Mouse (Mus musculus): ENCODE data around the gene Sumf1. TPM values are rescaled to one million over a fixed set of nuclear protein-coding genes. Genes with fewer than 3 reads are reported as not detected.

Gene Sumf1
- polyA plus RNA-seq, 1 experiment: 16.6 TPM

GRCm38 (mm10) chr6:108225027-108225426 lies 39.6 kb upstream of the Sumf1 start:
- H3K36me3 ChIP-seq (replicated peaks; ENCODE audit: low read length): peaks cover 32% of the 10 kb centered on the region
- H3K9me3 ChIP-seq: no peaks in the 10 kb centered on the region
- H3K27me3 ChIP-seq (replicated peaks): no peaks in the 10 kb centered on the region
- TF ChIP-seq FLI1 (IDR thresholded peaks at IDR 0.05; ENCODE audit: low read length): no peak
- no peak for TF ChIP-seq GATA1 (IDR thresholded peaks at IDR 0.05; ENCODE audit: borderline replicate concordance, low read length)
- no peak overlapping the region for H3K4me3 ChIP-seq (replicated peaks)
- H3K4me1 ChIP-seq: peaks cover 69% of the 10 kb centered on the region

- H3K4me1 ChIP-seq: peaks cover 72% of the 10 kb centered on the region
- H3K27me3 ChIP-seq (replicated peaks): no peaks in the 10 kb centered on the region
- TF ChIP-seq FLI1 (IDR thresholded peaks at IDR 0.05; ENCODE audit: low read length) (no peak), GATA1 (IDR thresholded peaks at IDR 0.05; ENCODE audit: borderline replicate concordance, low read length) (no peak)
- no peak overlapping the region for H3K4me3 ChIP-seq (replicated peaks)
- no peaks in the 10 kb centered on the region for H3K9me3 ChIP-seq
- H3K36me3 ChIP-seq (replicated peaks; ENCODE audit: low read length): peaks cover 36% of the 10 kb centered on the region
Observed at GRCm38 (mm10) chr6:108224361-108224760, 39.0 kb upstream of the Sumf1 start.

DNA sequence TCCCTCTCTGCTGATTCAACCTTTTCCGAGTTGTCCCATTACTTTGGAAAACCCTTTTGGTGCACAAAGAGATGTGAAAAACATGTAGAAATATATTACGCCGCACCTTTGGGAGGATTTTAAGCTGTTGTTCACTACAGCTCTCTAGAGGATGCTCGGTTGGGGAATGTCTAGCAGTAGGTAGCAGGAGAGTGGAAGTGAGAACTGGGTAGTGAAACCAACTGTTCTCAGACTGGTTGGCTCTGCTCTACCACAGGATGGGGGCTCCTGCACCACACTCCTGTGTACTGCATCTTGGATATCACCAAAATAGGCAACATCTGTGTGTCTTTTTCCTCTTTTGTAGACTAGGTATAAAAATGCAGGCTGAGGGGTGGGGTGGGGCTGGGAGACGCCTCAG lies 37.5 kb upstream of the Sumf1 start:
- peaks cover 46% of the 10 kb centered on the region for H3K36me3 ChIP-seq (replicated peaks; ENCODE audit: low read length)
- TF ChIP-seq GATA1 (IDR thresholded peaks at IDR 0.05; ENCODE audit: borderline replicate concordance, low read length) (no peak), FLI1 (IDR thresholded peaks at IDR 0.05; ENCODE audit: low read length) (no peak)
- no peaks in the 10 kb centered on the region for H3K9me3 ChIP-seq
- H3K4me1 ChIP-seq: peaks cover 65% of the 10 kb centered on the region
- no peak overlapping the region for H3K4me3 ChIP-seq (replicated peaks)
- no peaks in the 10 kb centered on the region for H3K27me3 ChIP-seq (replicated peaks)

DNA sequence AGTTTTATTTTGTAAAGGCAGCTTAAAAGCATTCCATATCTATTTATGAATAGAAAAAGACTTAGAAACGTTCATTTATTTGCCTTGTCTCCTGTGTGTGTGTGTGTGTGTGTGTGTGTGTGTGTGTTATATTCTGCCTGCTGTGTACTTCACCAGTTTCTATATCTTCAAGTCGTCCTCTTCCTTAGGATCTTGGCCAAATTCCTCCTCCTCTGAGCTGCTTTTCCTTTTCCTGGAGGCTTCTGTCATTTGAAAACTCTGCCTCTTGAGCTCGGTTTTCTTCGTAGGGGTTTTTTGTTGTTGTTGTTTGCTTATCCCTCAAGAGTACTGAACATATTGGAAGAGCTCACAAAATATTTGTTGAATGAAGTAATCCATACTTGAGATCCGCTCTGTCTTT lies 37.1 kb upstream of the Sumf1 start:
- H3K9me3 ChIP-seq: no peaks in the 10 kb centered on the region
- TF ChIP-seq GATA1 (IDR thresholded peaks at IDR 0.05; ENCODE audit: borderline replicate concordance, low read length): no peak
- TF ChIP-seq FLI1 (IDR thresholded peaks at IDR 0.05; ENCODE audit: low read length): no peak
- no peaks in the 10 kb centered on the region for H3K27me3 ChIP-seq (replicated peaks)
- H3K4me1 ChIP-seq: peaks cover 65% of the 10 kb centered on the region
- no peak overlapping the region for H3K4me3 ChIP-seq (replicated peaks)
- H3K36me3 ChIP-seq (replicated peaks; ENCODE audit: low read length): peaks cover 49% of the 10 kb centered on the region

DNA sequence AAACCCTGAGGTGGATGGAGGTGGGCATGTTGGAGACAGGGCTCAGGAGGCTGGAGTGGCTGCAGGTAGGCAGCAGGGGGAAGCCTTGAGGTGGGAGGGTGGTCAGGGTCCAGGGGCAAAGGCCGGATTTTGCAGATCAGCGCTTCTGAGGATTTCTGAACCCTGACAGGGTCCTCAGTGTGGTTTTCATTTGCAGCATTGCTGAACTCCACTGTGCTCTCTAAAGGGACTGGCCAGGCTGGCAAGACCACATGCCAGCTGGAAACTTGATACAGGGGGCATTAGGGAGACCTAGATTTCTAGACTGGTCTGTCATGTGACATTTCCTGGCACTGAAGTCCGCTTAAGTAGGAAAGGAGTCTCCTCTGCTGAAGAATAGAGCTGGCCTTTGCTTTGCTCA lies 32.6 kb upstream of the Sumf1 start:
- no peaks in the 10 kb centered on the region for H3K27me3 ChIP-seq (replicated peaks)
- H3K4me1 ChIP-seq: peaks cover 63% of the 10 kb centered on the region
- peaks cover 42% of the 10 kb centered on the region for H3K36me3 ChIP-seq (replicated peaks; ENCODE audit: low read length)
- TF ChIP-seq FLI1 (IDR thresholded peaks at IDR 0.05; ENCODE audit: low read length) (no peak), GATA1 (IDR thresholded peaks at IDR 0.05; ENCODE audit: borderline replicate concordance, low read length) (no peak)
- no peaks in the 10 kb centered on the region for H3K9me3 ChIP-seq
- H3K4me3 ChIP-seq (replicated peaks): no peak overlapping the region

- H3K36me3 ChIP-seq (replicated peaks; ENCODE audit: low read length): peaks cover 40% of the 10 kb centered on the region
- no peaks in the 10 kb centered on the region for H3K27me3 ChIP-seq (replicated peaks)
- peaks cover 65% of the 10 kb centered on the region for H3K4me1 ChIP-seq
- H3K9me3 ChIP-seq: no peaks in the 10 kb centered on the region
- TF ChIP-seq FLI1 (IDR thresholded peaks at IDR 0.05; ENCODE audit: low read length) (no peak), GATA1 (IDR thresholded peaks at IDR 0.05; ENCODE audit: borderline replicate concordance, low read length) (no peak)
- H3K4me3 ChIP-seq (replicated peaks): no peak overlapping the region
Observed at GRCm38 (mm10) chr6:108216832-108217231, 31.4 kb upstream of the Sumf1 start.

DNA sequence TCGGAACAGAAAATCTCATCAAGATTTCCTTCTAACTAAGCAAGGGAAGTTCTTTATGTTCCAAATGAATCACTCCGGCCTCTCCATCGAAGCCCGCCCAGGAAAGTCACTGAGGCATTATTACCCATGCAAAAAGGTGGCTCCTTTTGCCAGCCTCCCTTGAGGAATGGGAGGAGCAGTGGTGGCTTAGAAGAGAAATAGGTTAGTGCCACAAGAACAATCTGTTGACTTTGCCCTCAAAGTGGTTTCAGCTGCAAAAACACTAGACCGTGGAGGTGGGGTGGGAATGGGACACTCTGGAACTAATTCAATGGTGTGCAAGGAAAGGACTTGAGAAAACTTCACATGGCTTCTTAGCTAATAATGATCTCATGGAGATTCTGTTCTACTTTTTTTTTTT lies 30.7 kb upstream of the Sumf1 start:
- no peak overlapping the region for H3K4me3 ChIP-seq (replicated peaks)
- TF ChIP-seq FLI1 (IDR thresholded peaks at IDR 0.05; ENCODE audit: low read length) (no peak), GATA1 (IDR thresholded peaks at IDR 0.05; ENCODE audit: borderline replicate concordance, low read length) (no peak)
- peaks cover 36% of the 10 kb centered on the region for H3K36me3 ChIP-seq (replicated peaks; ENCODE audit: low read length)
- H3K9me3 ChIP-seq: no peaks in the 10 kb centered on the region
- H3K4me1 ChIP-seq: peaks cover 66% of the 10 kb centered on the region
- H3K27me3 ChIP-seq (replicated peaks): no peaks in the 10 kb centered on the region

- Histone ChIP-seq H3K27me3 (replicated peaks) (no peaks in the 10 kb centered on the region), H3K4me1 (peaks cover 53% of the 10 kb centered on the region), H3K9me3 (no peaks in the 10 kb centered on the region), H3K36me3 (replicated peaks; ENCODE audit: low read length) (peaks cover 29% of the 10 kb centered on the region), H3K4me3 (replicated peaks) (peak overlapping the region; percentile 100)
- TF ChIP-seq GATA1 (IDR thresholded peaks at IDR 0.05; ENCODE audit: borderline replicate concordance, low read length): no peak
- no peak for TF ChIP-seq FLI1 (IDR thresholded peaks at IDR 0.05; ENCODE audit: low read length)
Observed at GRCm38 (mm10) chr6:108214294-108214925, 29.0 kb upstream of the Sumf1 start.

- peaks cover 56% of the 10 kb centered on the region for H3K4me1 ChIP-seq
- TF ChIP-seq GATA1 (IDR thresholded peaks at IDR 0.05; ENCODE audit: borderline replicate concordance, low read length) (no peak), FLI1 (IDR thresholded peaks at IDR 0.05; ENCODE audit: low read length) (no peak)
- peaks cover 27% of the 10 kb centered on the region for H3K36me3 ChIP-seq (replicated peaks; ENCODE audit: low read length)
- peak overlapping the region; percentile 100 for H3K4me3 ChIP-seq (replicated peaks)
- H3K9me3 ChIP-seq: no peaks in the 10 kb centered on the region
- H3K27me3 ChIP-seq (replicated peaks): no peaks in the 10 kb centered on the region
Observed at GRCm38 (mm10) chr6:108213481-108214293, 28.3 kb upstream of the Sumf1 start.

DNA sequence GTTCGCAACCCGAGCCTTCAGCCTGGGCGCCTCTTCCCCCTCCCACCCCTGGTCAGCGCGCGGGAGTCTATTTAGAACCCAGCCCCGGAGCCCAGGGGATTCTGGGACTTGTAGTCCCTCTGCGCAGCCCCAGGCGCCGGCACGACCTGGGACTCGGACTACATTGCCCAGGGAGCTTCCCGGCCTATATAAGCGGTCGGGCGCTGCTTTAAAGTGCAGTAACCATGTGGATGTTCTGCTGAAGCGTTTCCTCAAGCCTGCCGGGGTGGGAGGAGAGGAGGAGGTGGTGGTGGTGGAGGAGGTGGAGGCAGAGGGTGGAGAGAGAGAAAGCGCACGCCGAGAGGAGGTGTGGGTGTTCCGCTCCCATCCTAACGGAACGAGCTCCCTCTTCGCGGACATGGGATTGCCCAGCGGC lies 27.5 kb upstream of the Sumf1 start, which contains the start of gene Itpr1:
Itpr1 (plus strand) TSS at position 216 of the 415 bp plus-strand sequence.
- H3K27me3 ChIP-seq (replicated peaks): no peaks in the 10 kb centered on the region
- TF ChIP-seq GATA1 (IDR thresholded peaks at IDR 0.05; ENCODE audit: borderline replicate concordance, low read length) (no peak), FLI1 (IDR thresholded peaks at IDR 0.05; ENCODE audit: low read length) (no peak)
- no peaks in the 10 kb centered on the region for H3K9me3 ChIP-seq
- peak within 1 kb of the TSS; percentile 100 for H3K4me3 ChIP-seq (replicated peaks)
- H3K4me1 ChIP-seq: peaks cover 57% of the 10 kb centered on the region
- H3K36me3 ChIP-seq (replicated peaks; ENCODE audit: low read length): peaks cover 19% of the 10 kb centered on the region

Data from megakaryocyte, embryonic 14.5 days (primary cell).